Mouse (Mus musculus) right cerebral cortex, postnatal 36 days (tissue): Measurements from ENCODE around the gene Lif.

Source experiments
- DNase-seq, 2 experiments: peaks; one replicate each; pipeline ENCODE4 v3.0.0; 2022; ENCODE audit warnings: low spot score in 2 of 2, mixed read lengths in 1 of 2

Gene Lif

GRCm38 (mm10) chr11:4229841-4230240, 27.5 kb upstream of the Lif start:
- no peak for DNase-seq

DNA sequence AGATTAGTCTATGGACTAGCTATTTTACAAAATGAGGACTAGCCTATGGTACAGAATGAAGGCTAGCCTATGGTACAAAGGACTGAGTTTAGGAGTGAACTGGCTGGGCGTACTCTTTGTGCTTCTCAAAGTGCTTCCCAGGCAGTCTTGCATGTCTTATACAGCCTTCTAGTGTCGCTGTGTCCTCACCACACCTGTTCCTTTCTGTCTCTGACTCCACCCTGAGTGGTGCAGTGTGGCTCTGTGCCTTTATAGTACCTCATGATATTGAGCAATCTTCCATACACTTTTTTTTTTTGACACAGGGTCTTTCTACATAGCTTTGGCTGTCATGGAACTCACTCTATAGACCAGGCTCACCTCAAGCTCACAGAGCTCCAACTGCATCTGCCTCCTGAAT, 25.9 kb upstream of the Lif start:
- DNase-seq = no peak

DNA sequence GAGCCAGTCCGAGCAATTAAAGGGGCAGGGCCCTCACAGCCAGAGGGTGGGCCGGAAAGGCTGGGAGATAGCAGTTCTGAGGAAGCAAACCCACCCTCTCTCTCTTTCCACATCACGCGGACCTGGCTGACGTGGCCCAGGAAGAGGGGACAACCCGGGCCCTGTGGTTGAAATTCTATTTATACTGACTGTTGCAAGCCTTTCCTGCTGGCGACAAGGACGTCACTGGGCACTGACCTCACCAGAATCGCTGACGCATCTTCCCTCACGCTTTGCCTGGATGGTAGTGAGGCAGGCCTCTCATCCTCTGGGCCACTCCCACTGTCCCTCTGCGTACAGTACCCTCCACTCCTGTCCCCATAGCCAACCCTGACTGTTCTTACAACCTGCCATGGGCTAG, 24.7 kb upstream of the Lif start:
- no peak for DNase-seq

DNA sequence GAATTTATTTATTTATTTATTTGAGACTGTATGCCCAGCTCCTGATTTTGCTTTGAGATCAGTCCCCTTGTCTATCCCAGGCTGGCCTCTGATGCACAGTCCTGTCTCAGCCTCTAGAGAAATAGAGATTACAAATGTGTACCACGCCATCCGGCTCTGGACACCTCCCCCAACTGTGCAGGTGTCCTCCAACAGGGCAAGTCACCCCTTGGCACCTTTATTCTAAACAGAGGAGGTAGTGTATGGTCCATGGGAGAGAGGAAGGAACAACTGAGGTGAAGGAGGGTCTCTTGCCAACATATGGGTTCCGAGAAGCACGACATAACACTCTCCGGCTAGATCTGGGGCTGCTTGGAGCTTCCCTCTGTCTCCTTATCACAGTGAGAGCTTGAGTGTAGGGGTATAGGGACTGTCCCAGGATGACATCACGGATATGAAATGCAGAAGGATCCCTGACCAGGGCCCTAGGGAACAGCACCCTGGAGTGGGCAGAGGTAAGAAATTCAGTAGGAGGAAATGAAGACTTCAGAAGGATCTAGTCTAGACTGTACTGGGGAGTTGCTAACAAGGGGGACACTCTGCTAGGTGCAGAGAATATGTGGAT, 22.2 kb upstream of the Lif start:
- DNase-seq = no peak

DNA sequence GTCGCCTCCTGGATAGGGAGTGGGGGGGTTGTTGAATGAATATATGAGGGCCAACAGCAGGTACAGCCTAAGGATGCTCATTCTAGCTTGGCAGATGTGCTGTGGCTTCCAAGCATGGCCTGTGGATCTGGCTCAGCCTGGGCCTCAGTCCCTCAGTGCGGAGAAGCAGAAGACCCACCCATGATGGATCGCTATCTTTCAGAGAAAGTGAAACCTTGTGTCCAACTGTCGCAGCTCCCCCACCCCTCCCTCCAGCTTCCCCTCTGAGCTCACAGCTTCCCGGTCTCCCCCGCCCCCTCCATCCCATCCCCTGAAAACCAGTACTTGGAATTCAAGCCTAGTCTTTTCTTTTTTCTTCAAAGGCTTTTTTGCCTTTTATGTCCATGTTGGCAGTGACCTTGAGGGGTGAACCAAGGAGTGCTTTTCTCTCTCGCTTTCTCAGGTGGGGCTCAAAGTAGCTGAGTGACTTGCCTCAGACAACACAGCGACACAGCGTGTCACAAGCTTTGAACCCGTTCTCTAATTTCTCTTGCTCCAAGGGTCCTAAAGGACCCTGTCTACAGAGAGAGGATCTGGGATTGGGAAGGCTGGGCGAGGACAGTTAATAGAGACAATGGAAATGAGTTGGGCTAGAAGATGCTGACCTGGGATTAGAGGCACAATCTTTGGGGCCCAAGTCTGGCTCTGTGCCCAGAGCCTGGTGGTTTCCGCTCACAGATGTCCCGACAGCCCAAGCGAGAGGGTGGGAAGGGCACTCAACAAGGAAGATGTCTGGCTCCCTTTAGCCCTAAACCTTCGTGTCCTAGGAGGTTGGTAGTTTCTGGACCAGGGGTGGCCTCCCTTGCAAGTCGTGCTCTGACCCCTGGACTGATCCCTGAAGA, 21.5 kb upstream of the Lif start, which contains the start of gene Osm:
Gene Osm, plus strand, starts transcription at position 756 of the 881 bp plus-strand sequence.
- no peak for DNase-seq

GRCm38 (mm10) chr11:4236546-4237067, 20.8 kb upstream of the Lif start:
- no peak for DNase-seq

DNA sequence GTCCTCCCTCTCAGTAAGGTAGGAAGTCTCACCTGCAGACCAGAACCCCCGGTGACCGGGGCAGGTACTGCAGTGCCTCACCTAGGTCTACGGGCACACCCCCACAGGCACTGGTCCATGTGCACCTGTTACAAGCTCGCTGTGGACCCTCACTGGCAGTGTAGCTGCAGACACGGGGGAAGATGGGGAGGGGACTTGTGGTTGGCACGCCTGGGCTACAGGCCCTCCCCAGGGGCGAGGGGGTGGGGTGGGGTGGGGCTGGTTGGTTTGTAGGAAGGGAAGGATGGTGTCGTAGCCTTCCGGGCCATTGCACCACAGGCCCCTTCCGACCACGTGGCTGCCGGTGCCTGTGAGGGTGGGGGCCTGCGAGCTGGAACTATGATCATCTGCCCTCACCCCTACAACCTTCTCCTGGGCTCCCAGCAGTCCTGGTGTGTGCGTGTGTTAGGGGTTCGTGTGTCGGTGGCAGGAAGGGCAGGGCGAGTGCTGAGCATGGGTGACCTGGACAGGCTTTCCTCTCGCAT, 19.9 kb upstream of the Lif start:
- DNase-seq = no peak

GRCm38 (mm10) chr11:4238167-4238566, 19.2 kb upstream of the Lif start:
- no peak for DNase-seq

GRCm38 (mm10) chr11:4239691-4240090, 17.7 kb upstream of the Lif start:
- no peak for DNase-seq

DNA sequence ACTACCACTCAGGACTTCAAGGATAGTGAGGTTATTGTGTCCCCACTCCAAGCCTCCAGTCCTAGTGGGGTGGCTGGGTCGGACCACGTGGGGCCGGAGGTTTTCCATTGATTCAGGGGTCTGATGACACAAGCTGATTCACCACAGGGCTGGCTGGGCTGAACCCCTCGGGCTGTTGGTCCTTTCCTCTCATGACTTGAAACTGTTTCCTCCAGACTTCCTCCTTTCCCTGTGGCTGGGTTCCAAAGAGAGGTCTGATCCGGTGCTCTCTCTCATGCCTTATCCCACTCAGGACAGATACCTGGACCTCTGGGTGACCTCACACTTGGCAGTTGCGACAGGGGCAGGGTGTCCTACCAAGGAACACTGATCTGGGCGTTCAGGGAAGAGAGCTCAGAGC, 17.2 kb upstream of the Lif start:
- DNase-seq = no peak

- DNase-seq = no peak
Measured at GRCm38 (mm10) chr11:4241180-4241579, 16.2 kb upstream of the Lif start.

DNA sequence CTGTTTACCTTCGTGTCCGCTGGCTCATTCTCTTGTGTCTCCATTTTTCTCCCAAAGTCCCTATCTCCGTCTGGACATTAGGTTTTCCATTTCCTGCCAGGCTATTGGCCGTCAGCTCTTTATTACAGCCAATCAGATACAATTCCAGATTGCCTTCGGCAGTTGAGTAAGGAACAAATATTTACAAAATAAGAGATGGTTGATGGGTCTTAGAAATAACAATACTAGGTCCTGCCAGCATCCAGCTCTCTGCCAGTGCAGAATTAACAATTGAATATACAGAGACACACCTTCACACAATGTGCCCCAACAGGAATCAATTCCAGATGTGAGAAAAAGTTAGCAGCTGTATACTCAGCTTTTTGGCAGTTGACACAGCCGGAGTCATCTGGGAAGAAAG, 11.2 kb upstream of the Lif start:
- DNase-seq = no peak

DNA sequence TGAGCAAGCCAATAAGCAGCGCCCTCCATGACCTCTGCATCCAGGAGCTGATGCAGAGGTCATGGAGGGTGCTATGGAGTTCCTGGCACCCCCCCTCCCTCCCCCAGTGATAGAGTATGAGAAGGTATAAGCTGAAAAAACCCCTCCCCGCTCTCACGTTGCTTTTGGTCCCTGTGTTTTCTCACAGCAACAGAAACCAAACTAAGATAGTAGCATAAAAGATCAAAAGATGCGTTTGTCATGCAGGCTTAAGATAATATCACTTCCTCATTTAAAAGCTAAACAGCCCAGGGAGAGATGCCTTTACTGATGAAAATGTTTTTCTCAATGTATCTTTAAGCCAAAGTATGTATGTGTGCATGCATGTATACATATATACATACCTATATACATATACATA, 10.7 kb upstream of the Lif start:
- no peak for DNase-seq

GRCm38 (mm10) chr11:4247201-4247959, 10.0 kb upstream of the Lif start:
- DNase-seq = no peak

- no peak for DNase-seq
Measured at GRCm38 (mm10) chr11:4249151-4249550, 8.2 kb upstream of the Lif start.

GRCm38 (mm10) chr11:4250290-4250689, 7.1 kb upstream of the Lif start:
- no peak for DNase-seq

- DNase-seq = no peak
Measured at GRCm38 (mm10) chr11:4251376-4251775, 6.0 kb upstream of the Lif start.

GRCm38 (mm10) chr11:4252886-4253285, 4.5 kb upstream of the Lif start:
- no peak for DNase-seq

DNA sequence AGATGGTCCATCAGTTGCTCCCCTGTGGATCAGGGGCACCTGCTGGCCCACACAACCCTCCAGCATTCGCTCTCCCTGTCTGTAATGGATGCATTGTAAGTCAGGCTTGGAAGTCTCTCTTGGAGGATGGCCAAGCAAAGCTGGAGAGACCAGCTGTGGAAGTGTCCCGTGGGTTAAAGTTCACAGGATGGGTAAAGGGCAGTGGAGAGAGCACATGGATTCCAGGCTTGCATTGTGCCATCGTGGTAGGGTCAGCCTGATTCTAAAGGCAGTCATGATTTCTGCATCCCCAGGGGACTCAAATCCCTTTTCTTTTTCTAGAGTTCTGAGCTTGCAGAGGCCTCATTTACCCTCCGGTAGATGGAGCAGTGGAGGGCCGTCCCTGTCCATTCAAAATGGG, 399 bp downstream of the Lif start:
- no peak for DNase-seq

GRCm38 (mm10) chr11:4258657-4259082, 1.3 kb downstream of the Lif start:
- DNase-seq = peak; percentile 52 to 66

- DNase-seq = no peak
Measured at GRCm38 (mm10) chr11:4260463-4261187, 3.3 kb downstream of the Lif start.

GRCm38 (mm10) chr11:4261188-4261494, 3.8 kb downstream of the Lif start:
- DNase-seq = no peak
